Mouse (Mus musculus): ENCODE data around the gene Krtap1-5. TPM values are rescaled to one million over a fixed set of nuclear protein-coding genes. Genes with fewer than 3 reads are reported as not detected.

Krtap1-5 gene
- polyA plus RNA-seq, 1 experiment from 2014 or later = 0.26 TPM

DNA sequence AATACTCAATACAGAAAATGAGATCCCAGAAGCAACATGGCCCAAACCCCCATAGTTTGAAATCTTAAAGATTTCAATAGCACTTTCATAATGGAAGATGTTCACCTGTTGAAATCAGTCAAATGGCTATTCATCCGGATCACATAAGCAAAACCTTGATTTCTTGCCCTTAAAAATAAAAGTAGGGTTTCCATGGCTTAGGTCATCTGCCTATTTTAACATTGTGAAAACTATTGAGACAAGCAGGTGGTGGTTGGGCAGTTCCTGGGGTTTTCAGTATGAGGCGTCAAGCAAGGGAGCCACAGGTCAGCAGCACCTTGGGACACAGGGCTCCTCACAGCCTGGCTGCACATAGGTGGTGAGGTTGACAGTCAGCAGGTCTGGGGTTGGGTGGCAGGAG is 24.6 kb downstream of the Krtap1-5 start:
- Histone ChIP-seq H3K4me3 (ENCODE audit: low read depth, low read length) (no peak overlapping the region), H3K4me2 (replicated peaks; ENCODE audit: low read depth, low read length) (no peak overlapping the region), H3K36me3 (ENCODE audit: insufficient read depth, low read length) (no peaks in the 10 kb centered on the region), H3K9ac (replicated peaks; ENCODE audit: low read depth) (no peak overlapping the region), H3K4me1 (ENCODE audit: insufficient read depth, low read depth, low read length) (no peaks in the 10 kb centered on the region), H3K27me3 (replicated peaks; ENCODE audit: insufficient read depth, low read length) (no peaks in the 10 kb centered on the region), H3K27ac (ENCODE audit: low read length) (no peak overlapping the region), H3K9me3 (ENCODE audit: low read length) (no peaks in the 10 kb centered on the region)
- ATAC-seq (no peak), DNase-seq (ENCODE audit: low spot score) (no peak)
- TF ChIP-seq EP300 (IDR thresholded peaks at IDR 0.05) = no peak
- 88% methylated on average over 2 of the region's 2 CpGs for whole genome bisulfite sequencing

DNA sequence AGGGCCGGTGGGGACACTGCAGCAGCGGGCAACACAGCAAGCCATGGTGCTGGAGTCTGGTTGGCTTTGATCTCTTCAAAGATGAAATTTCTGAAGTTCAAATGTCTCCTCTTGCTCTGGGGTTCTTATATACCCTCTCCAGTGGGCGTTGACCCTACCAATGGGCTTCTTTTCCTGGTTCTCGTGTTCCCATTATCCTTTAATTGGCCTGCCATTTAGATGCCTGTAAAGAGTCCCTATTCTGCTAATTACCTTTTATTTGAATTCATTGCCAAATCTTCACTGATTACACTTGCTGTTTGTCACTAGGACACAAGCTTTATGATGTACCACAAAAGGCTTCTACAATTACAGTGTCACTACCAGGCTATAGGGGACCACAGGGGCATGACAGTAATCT is 30.1 kb downstream of the Krtap1-5 start, which contains the start of gene Krtap3-3:
TSS of gene Krtap3-3 (minus strand) at position 101 of the 400 bp plus-strand sequence.
- DNase-seq (ENCODE audit: low spot score) (no peak), ATAC-seq (no peak)
- H3K36me3 ChIP-seq (ENCODE audit: insufficient read depth, low read length) = no peaks in the 10 kb centered on the region
- no peak within 1 kb of the TSS for H3K9ac ChIP-seq (replicated peaks; ENCODE audit: low read depth)
- WGBS = 79% methylated on average over 3 of the region's 4 CpGs
- TF ChIP-seq CTCF (IDR thresholded peaks at IDR 0.05) = no peak
- TF ChIP-seq EP300 (IDR thresholded peaks at IDR 0.05) = no peak
- no peak within 1 kb of the TSS for H3K27ac ChIP-seq (ENCODE audit: low read length)
- H3K4me1 ChIP-seq (ENCODE audit: insufficient read depth, low read depth, low read length) = no peaks in the 10 kb centered on the region
- H3K4me3 ChIP-seq (ENCODE audit: low read depth, low read length) = no peak within 1 kb of the TSS
- H3K27me3 ChIP-seq (replicated peaks; ENCODE audit: insufficient read depth, low read length) = no peaks in the 10 kb centered on the region
- no peaks in the 10 kb centered on the region for H3K9me3 ChIP-seq (ENCODE audit: low read length)
- H3K4me2 ChIP-seq (replicated peaks; ENCODE audit: low read depth, low read length) = no peak within 1 kb of the TSS

DNA sequence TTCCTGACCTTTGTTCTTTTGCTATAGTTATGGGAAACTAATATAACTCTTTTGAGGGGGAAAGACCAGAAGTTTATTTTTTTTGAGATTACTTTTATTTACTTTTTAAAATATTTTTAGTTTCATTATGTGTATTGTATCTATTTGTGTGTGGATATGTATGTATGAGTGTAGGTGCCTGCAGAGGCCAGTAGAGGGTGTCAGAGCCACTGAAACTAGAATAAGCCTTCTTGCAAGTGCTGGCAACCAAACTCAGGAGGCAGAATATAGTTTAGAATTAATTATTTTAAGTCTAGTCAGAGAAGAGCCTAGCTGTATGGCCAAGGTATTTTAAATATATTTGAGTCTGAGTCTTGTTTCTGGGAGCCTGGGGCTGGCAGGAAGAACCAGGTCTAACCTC is 32.9 kb downstream of the Krtap1-5 start:
- Histone ChIP-seq H3K9me3 (ENCODE audit: low read length) (no peaks in the 10 kb centered on the region), H3K36me3 (ENCODE audit: insufficient read depth, low read length) (no peaks in the 10 kb centered on the region), H3K4me3 (ENCODE audit: low read depth, low read length) (no peak overlapping the region), H3K9ac (replicated peaks; ENCODE audit: low read depth) (no peak overlapping the region), H3K4me2 (replicated peaks; ENCODE audit: low read depth, low read length) (no peak overlapping the region), H3K27me3 (replicated peaks; ENCODE audit: insufficient read depth, low read length) (no peaks in the 10 kb centered on the region), H3K4me1 (ENCODE audit: insufficient read depth, low read depth, low read length) (no peaks in the 10 kb centered on the region), H3K27ac (ENCODE audit: low read length) (no peak overlapping the region)
- TF ChIP-seq EP300 (IDR thresholded peaks at IDR 0.05) (no peak), CTCF (IDR thresholded peaks at IDR 0.05) (peak; percentile 21; the same call in 1 of the 2 replicates)
- DNase-seq (ENCODE audit: low spot score) (no peak), ATAC-seq (no peak)

DNA sequence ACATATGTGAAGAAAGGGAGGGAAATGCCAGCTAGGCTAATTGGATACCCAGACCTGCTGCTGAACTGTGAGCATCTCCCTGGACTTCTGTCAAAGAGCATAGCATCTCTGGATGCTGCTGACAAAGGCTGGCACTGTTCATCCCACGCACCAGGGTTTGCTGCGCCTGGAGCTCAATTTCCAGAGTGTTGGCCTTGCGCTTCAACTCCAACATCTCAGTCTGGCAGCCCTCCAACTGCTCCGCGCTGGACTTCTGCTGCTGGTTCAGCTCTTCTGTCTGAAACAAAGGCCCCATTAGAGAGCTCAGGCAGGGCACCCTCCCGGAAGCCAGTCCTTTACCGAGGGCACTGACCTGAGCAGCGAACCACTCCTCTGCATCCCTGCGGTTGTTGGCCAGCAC is 41.1 kb downstream of the Krtap1-5 start:
- Histone ChIP-seq H3K9ac (replicated peaks; ENCODE audit: low read depth) (no peak overlapping the region), H3K9me3 (ENCODE audit: low read length) (no peaks in the 10 kb centered on the region), H3K27me3 (replicated peaks; ENCODE audit: insufficient read depth, low read length) (no peaks in the 10 kb centered on the region), H3K4me2 (replicated peaks; ENCODE audit: low read depth, low read length) (no peak overlapping the region), H3K4me3 (ENCODE audit: low read depth, low read length) (no peak overlapping the region), H3K36me3 (ENCODE audit: insufficient read depth, low read length) (no peaks in the 10 kb centered on the region), H3K4me1 (ENCODE audit: insufficient read depth, low read depth, low read length) (no peaks in the 10 kb centered on the region), H3K27ac (ENCODE audit: low read length) (no peak overlapping the region)
- ATAC-seq (no peak), DNase-seq (ENCODE audit: low spot score) (peak; percentile 5)
- WGBS = 32% methylated on average over 9 of the region's 9 CpGs
- no peak for TF ChIP-seq CTCF (IDR thresholded peaks at IDR 0.05)
- TF ChIP-seq EP300 (IDR thresholded peaks at IDR 0.05) = no peak

Other genes starting within 250 kb of the Krtap1-5 start
- gene Krt26, start 243.1 kb downstream of the Krtap1-5 start, polyA plus RNA-seq (2015; fragmentation: Nextera tagmentation; extraction: Ambion mirVana) = not detected in 2 replicates
- gene Krt27, start 229.9 kb downstream of the Krtap1-5 start, polyA plus RNA-seq (2015; fragmentation: Nextera tagmentation; extraction: Ambion mirVana) = not detected in 2 replicates
- gene Krt28, start 206.1 kb downstream of the Krtap1-5 start, polyA plus RNA-seq (2015; fragmentation: Nextera tagmentation; extraction: Ambion mirVana) = 0.17 and 0.19 TPM in 2 replicates
- gene Krt10, start 191.7 kb downstream of the Krtap1-5 start, polyA plus RNA-seq (2015; fragmentation: Nextera tagmentation; extraction: Ambion mirVana) = 18.4 and 19.6 TPM in 2 replicates
- not detected in 2 replicates for gene Krt12, start 158.8 kb downstream of the Krtap1-5 start, polyA plus RNA-seq (2015; fragmentation: Nextera tagmentation; extraction: Ambion mirVana)
- gene Krt20, start 142.9 kb downstream of the Krtap1-5 start, polyA plus RNA-seq (2015; fragmentation: Nextera tagmentation; extraction: Ambion mirVana) = 0.27 and 0.31 TPM in 2 replicates
- gene Krt23, start 87.9 kb downstream of the Krtap1-5 start, polyA plus RNA-seq (2015; fragmentation: Nextera tagmentation; extraction: Ambion mirVana) = 8.2 and 9.7 TPM in 2 replicates
- not detected in 2 replicates for gene Krt39, start 59.7 kb downstream of the Krtap1-5 start, polyA plus RNA-seq (2015; fragmentation: Nextera tagmentation; extraction: Ambion mirVana)
- not detected in 2 replicates for gene Krt40, start 37.9 kb downstream of the Krtap1-5 start, polyA plus RNA-seq (2015; fragmentation: Nextera tagmentation; extraction: Ambion mirVana)
- not detected in 2 replicates for gene Krtap3-3, start 30.2 kb downstream of the Krtap1-5 start, polyA plus RNA-seq (2015; fragmentation: Nextera tagmentation; extraction: Ambion mirVana)
- not detected in 2 replicates for gene Krtap3-2, start 24.2 kb downstream of the Krtap1-5 start, polyA plus RNA-seq (2015; fragmentation: Nextera tagmentation; extraction: Ambion mirVana)
- not detected in 2 replicates for gene Gm11939, start 21.6 kb downstream of the Krtap1-5 start, polyA plus RNA-seq (2015; fragmentation: Nextera tagmentation; extraction: Ambion mirVana)
- not detected in 2 replicates for gene Krtap3-1, start 14.4 kb downstream of the Krtap1-5 start, polyA plus RNA-seq (2015; fragmentation: Nextera tagmentation; extraction: Ambion mirVana)
- not detected in 2 replicates for gene Krtap1-4, start 2.6 kb upstream of the Krtap1-5 start, polyA plus RNA-seq (2015; fragmentation: Nextera tagmentation; extraction: Ambion mirVana)
- gene Krtap1-3, start 10.3 kb upstream of the Krtap1-5 start, polyA plus RNA-seq (2015; fragmentation: Nextera tagmentation; extraction: Ambion mirVana) = not detected in 2 replicates
- not detected in 2 replicates for gene Krtap9-3, start 17.1 kb upstream of the Krtap1-5 start, polyA plus RNA-seq (2015; fragmentation: Nextera tagmentation; extraction: Ambion mirVana)
- gene Gm11938, start 22.3 kb upstream of the Krtap1-5 start, polyA plus RNA-seq (2015; fragmentation: Nextera tagmentation; extraction: Ambion mirVana) = not detected in 2 replicates
- gene Gm11937, start 29.2 kb upstream of the Krtap1-5 start, polyA plus RNA-seq (2015; fragmentation: Nextera tagmentation; extraction: Ambion mirVana) = not detected in 2 replicates
- not detected in 2 replicates for gene Krtap2-4, start 33.8 kb upstream of the Krtap1-5 start, polyA plus RNA-seq (2015; fragmentation: Nextera tagmentation; extraction: Ambion mirVana)
- not detected in 2 replicates for gene Gm11562, start 39.4 kb upstream of the Krtap1-5 start, polyA plus RNA-seq (2015; fragmentation: Nextera tagmentation; extraction: Ambion mirVana)
- not detected in 2 replicates for gene Krtap4-1, start 47.2 kb upstream of the Krtap1-5 start, polyA plus RNA-seq (2015; fragmentation: Nextera tagmentation; extraction: Ambion mirVana)
- not detected in 2 replicates for gene Krtap4-2, start 54.1 kb upstream of the Krtap1-5 start, polyA plus RNA-seq (2015; fragmentation: Nextera tagmentation; extraction: Ambion mirVana)
- gene Krtap4-7, start 63.1 kb upstream of the Krtap1-5 start, polyA plus RNA-seq (2015; fragmentation: Nextera tagmentation; extraction: Ambion mirVana) = not detected in 2 replicates
- gene Gm11555, start 69.2 kb upstream of the Krtap1-5 start, polyA plus RNA-seq (2015; fragmentation: Nextera tagmentation; extraction: Ambion mirVana) = not detected in 2 replicates
- gene Gm11563, start 77.9 kb upstream of the Krtap1-5 start, polyA plus RNA-seq (2015; fragmentation: Nextera tagmentation; extraction: Ambion mirVana) = not detected in 2 replicates
- not detected in 2 replicates for gene Krtap4-6, start 84.9 kb upstream of the Krtap1-5 start, polyA plus RNA-seq (2015; fragmentation: Nextera tagmentation; extraction: Ambion mirVana)
- not detected in 2 replicates for gene Gm14190, start 109.7 kb upstream of the Krtap1-5 start, polyA plus RNA-seq (2015; fragmentation: Nextera tagmentation; extraction: Ambion mirVana)
- gene Gm14180, start 153.3 kb upstream of the Krtap1-5 start, polyA plus RNA-seq (2015; fragmentation: Nextera tagmentation; extraction: Ambion mirVana) = not detected in 2 replicates
- gene Gm11595, start 191.9 kb upstream of the Krtap1-5 start, polyA plus RNA-seq (2015; fragmentation: Nextera tagmentation; extraction: Ambion mirVana) = not detected in 2 replicates
- not detected in 2 replicates for gene Krtap4-8, start 199.7 kb upstream of the Krtap1-5 start, polyA plus RNA-seq (2015; fragmentation: Nextera tagmentation; extraction: Ambion mirVana)
- not detected in 2 replicates for gene Krtap4-9, start 204.2 kb upstream of the Krtap1-5 start, polyA plus RNA-seq (2015; fragmentation: Nextera tagmentation; extraction: Ambion mirVana)
- not detected in 2 replicates for gene Gm11596, start 212.5 kb upstream of the Krtap1-5 start, polyA plus RNA-seq (2015; fragmentation: Nextera tagmentation; extraction: Ambion mirVana)
- not detected in 2 replicates for gene Gm11569, start 217.9 kb upstream of the Krtap1-5 start, polyA plus RNA-seq (2015; fragmentation: Nextera tagmentation; extraction: Ambion mirVana)
- gene Gm11554, start 223.4 kb upstream of the Krtap1-5 start, polyA plus RNA-seq (2015; fragmentation: Nextera tagmentation; extraction: Ambion mirVana) = not detected in 2 replicates
- gene Krtap4-13, start 228.9 kb upstream of the Krtap1-5 start, polyA plus RNA-seq (2015; fragmentation: Nextera tagmentation; extraction: Ambion mirVana) = not detected in 2 replicates
- gene Gm11564, start 234.7 kb upstream of the Krtap1-5 start, polyA plus RNA-seq (2015; fragmentation: Nextera tagmentation; extraction: Ambion mirVana) = not detected in 2 replicates

Data from lung, postnatal 0 days (tissue).